Mouse (Mus musculus) adrenal gland, adult 10 weeks (tissue): ENCODE data around the gene Ptchd4. TPM values are rescaled to one million over a fixed set of nuclear protein-coding genes. Genes with fewer than 3 reads are reported as not detected.

Source experiments
- polyA plus RNA-seq: library from polyadenylated mRNA; stranded (reverse); fragments of 350-450 nt; fragmentation: Illumina TruSeq; extraction: RNeasy Lipid Tissue Mini Kit (QIAGEN cat#74804); gene quantifications from one replicate; pipeline ENCODE4 v1.2.3, GENCODE M21; 2014; ENCODE audit warnings: low read depth, low replicate concordance

The Ptchd4 gene
- not detected for polyA plus RNA-seq

GRCm38 (mm10) chr17:42315669-42316611 is at the start of gene Ptchd4:
Ptchd4 (plus strand) TSS chr17:42315947.

